Mouse (Mus musculus): ENCODE measurements around the gene Ptov1. TPM values are rescaled to one million over a fixed set of nuclear protein-coding genes. Genes with fewer than 3 reads are reported as not detected.
"Not testable (repeated sequence)": the region's sequence is repeated elsewhere in the genome, so short reads cannot be mapped to it uniquely, and the experiment has no call there.

The Ptov1 gene
- total RNA-seq, 2 experiments from 2014 or later: 8.7 to 21.3 TPM

GRCm38 (mm10) chr7:44890180-44890579, 20.6 kb upstream of the Ptov1 start:
- ATAC-seq (ENCODE audit: poor library complexity, severe bottlenecking): no peak

DNA sequence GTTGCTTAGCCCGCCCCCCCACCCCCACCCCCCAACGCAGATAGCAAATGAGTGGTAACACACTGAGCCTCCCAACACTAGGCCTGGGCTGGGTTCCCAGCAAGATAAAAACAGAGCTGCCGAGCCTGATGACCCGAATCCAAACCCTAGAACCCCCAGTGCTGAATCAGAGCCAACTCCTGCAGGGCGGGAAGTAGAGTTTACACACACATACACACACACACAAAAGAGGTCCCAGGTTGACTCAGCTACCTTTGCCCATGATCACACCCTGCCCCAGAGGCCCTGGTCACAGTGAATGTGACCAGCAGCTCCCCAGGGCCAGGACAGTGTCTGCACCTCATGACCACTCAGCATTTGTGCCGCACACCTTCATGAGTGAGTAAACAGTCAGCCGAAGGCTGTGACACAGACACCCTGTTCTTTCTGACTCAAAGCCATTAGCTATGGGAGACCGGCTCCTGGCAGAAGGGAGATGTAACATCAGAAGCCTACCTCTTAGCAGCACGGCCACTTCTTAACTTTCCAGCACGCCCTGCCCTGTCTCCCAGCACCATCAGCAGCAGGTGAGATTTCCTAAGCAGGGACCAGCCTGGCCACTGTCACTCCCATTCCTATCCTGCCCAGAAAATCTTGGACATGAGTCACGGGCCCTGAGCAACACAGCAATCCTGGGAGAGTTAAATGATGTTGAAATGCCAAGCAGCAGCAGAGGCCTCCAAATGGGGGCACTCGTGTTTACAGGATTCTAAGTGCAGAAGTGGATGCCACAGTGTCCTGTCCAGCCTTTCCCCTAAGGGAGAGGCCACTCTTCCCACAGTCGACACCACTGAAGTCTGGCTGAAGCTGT, 18.9 kb upstream of the Ptov1 start:
- ATAC-seq (ENCODE audit: poor library complexity, severe bottlenecking): no peak

DNA sequence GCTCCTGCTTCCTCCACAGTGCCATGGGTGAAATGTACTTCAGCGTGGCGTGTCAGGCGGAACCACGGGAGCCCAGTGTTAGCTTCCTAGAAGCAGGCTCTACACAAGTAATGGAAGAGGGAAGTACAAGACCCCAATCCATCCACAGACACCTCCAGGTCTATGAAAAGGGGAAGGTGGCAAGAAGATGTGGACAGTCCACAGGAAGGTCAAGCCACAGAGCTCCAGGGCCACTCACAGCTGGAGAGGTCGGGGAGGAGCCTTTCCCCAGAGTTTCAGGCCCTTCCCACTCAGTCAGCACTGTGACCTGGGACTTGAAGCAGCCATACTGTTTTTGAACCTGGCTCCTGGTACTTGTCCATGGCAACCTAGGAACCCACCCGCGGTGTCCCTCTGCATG, 17.4 kb upstream of the Ptov1 start:
- peak; percentile 79 for ATAC-seq (ENCODE audit: poor library complexity, severe bottlenecking)

DNA sequence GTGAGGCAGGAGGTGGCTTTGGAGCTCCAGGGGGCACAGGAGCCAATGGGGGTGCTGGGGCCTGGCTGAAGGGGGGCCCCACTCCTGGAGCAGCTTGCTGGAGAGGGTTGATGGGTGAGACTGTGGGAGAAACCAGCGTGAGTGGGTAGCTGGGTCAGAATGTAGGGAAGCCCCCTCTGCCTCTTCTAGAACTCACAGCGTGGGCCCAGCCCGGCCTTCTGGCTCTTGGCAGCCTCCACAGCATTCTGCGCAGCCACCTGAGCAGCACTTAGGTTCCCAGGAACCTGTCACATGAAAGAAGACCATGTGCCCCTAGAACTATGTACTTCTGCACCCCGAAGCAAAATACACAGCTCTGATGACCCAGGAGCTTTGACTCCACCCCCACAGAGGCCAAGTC, 15.0 kb upstream of the Ptov1 start:
- no peak for ATAC-seq (ENCODE audit: poor library complexity, severe bottlenecking)

- ATAC-seq (ENCODE audit: poor library complexity, severe bottlenecking): no peak
These were observed 13.4 kb upstream of the Ptov1 start for GRCm38 (mm10) chr7:44883036-44883435.

DNA sequence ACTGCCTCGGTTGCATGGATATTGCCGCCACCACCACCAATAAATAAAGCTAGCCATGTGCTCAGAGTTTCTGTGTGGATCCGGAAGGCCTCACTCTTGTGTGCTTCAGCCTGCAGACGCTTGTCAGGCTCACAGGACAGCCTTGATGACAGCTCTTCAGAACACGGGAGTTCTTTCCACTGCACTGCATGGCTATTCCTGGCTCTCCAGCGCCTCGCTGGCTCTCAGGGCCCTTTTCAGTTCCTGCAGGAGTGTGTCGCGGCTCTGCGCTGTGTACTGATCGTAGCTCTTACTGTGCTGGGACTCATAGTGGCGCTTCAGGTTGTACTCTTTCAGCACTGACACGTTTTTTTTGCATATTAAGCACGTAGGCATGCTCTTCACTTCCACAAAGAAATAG, 8.2 kb upstream of the Ptov1 start:
- no peak for ATAC-seq (ENCODE audit: poor library complexity, severe bottlenecking)

DNA sequence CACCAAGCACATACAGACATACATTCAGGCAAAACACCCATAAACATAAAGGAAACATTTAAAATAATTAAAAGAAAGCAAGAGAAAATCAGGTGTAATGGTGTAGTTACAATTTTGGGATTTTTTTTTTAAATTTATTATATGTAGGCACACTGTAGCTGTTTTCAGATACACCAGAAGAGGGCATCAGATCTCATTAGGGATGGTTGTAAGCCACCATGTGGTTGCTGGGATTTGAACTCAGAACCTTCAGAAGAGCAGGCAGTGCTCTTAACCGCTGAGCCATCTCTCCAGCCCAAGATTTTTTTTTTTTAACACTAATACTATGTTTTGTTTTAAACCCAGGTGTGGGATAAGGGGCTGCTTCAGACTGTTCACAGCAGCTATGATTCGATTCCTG, 2.2 kb upstream of the Ptov1 start:
- not testable (repeated sequence) for ATAC-seq (ENCODE audit: poor library complexity, severe bottlenecking)

- no peak for ATAC-seq (ENCODE audit: poor library complexity, severe bottlenecking)
These were observed 1.6 kb upstream of the Ptov1 start for GRCm38 (mm10) chr7:44871181-44871580.

DNA sequence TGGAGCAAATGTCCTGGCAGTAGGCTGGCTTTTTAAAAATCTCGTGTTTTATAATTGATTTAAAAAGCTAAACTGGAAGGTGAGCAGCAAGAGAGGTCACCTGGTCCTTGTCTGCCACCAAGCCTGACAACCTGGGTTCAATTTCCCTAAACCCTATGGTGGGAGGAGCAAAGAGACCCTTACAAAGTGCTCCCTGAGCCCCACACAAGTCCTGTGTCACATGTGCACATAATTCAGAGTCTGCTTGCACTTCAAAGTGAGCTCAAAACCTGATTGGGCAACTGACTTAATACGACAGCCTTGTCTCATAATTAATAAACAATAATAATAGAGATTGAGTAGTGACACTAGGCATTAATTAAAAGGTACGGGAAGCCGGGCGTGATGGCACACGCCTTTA, 1.0 kb upstream of the Ptov1 start:
- no peak for ATAC-seq (ENCODE audit: poor library complexity, severe bottlenecking)

DNA sequence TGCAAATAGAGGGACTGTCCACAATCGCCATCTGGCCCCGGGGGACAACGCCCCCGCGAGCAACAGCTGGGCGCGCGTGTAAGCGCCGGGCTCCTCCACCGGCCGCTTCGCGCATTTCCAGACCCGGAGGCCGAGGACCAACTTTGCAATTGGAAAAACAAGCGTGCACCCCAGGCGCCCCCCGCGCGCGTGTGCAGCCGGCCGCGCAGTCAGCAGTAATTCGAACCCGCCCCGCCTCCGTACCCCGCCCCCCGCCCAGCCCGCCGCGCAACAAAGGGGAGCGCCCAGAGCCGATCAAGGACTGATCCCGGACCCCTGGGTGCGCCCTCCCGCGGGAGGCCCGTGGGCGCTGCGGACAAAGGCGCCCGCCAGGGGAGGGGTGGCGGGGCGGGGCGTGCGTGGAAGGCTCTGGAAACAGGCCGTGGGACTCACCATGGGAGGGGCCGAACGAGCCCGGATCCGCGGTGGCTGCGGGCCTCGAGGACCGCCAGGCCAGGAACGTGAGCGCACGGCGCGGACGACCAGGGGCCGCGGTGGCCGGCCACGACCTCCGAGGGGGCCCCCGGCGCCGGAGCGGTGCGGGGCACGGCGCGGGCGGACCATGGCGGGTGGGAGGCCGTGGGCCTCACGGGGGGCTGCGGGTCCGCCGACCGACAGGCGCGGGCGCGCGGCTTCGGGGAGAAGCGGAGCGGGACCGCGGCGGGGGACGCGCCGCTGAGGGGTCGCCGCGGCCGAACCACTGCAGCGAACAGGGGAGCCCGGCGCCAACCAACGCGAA, 480 bp downstream of the Ptov1 start:
- ATAC-seq (ENCODE audit: poor library complexity, severe bottlenecking): peak; percentile 19; the same call in 1 of the 2 replicates

GRCm38 (mm10) chr7:44868465-44868864, 1.1 kb downstream of the Ptov1 start:
- no peak for ATAC-seq (ENCODE audit: poor library complexity, severe bottlenecking)

- no peak for ATAC-seq (ENCODE audit: poor library complexity, severe bottlenecking)
These were observed 1.8 kb downstream of the Ptov1 start for GRCm38 (mm10) chr7:44867802-44868201.

GRCm38 (mm10) chr7:44867010-44867702, 2.4 kb downstream of the Ptov1 start:
- ATAC-seq (ENCODE audit: poor library complexity, severe bottlenecking): no peak

DNA sequence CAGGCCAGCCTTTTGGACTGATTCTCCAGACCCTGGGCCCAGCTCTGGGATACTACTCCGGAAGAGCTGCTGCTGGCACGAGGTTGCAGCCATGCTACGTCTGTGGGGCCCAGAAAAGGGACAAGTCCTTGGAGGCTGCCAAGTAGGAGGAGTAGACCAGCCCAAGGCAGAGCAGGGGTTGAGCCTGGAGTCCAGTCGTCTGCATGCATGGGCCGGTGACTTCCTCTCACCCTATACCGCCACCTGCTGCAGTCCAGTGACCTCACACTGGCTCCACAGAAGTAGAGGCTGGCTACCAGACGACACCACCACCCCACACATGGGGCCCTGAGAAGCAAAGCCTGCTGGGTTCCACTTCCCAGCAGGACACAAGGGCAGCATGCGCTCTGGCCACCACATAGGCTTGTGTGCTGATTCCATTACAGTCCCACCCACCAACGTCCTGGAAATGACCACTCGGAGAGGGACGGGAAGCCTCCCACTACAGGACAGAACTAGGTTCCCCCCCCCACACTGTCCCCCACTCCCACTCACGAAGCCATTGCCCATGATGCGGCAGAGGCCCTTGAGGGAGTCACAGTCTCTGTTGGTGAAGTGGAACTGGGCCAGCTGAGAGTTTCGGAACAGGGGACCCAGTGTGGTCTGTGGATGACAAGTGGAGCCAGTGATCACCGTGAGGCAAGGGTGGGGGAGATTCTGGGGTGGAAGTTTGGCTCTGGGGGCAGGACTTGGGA, 3.1 kb downstream of the Ptov1 start:
- peak; percentile 63 for ATAC-seq (ENCODE audit: poor library complexity, severe bottlenecking)

DNA sequence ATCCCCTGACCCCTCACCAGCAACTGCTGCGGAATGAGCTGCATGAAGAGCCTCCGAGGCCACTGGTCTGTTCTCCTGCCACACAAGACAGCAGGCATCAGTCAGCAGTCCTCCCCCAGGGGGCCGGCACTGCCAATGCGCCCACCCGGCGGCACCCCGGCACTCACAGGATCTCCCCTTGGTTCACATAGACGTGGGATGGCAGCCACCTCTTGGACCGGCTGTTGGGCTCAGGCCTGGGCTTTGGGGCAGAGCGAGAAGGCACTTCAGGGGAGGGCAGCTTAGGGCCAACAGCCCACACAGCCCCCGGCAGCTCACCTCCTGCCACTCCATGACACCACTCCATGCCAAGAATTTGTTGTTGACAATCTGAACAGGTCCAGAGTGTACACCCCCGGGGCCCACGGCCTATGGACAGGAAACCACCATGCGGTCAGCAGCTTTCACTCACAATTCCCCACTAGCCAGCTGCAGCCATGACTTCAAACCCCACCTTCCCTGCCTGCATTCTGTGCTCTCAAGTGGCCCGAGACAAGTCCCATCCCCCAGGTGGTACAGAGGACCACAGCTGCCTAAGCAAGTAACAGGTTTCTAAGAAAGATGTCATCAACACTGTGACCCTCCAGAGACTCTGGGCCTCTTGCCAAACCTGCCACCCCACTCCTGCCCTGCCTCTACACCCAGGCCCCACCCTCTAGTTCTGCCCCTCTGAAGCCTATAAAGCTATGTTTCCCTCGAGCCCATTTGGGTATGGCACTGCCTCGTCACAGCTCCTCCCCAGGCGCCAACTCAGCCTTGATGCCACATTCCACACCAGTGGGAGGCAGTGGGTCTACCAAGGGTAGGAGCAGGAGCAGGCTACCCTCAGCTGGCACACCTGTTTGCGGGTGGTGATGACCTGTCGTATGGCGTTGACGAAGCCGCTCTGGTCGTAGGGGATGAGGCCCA, 4.7 kb downstream of the Ptov1 start:
- no peak for ATAC-seq (ENCODE audit: poor library complexity, severe bottlenecking)

DNA sequence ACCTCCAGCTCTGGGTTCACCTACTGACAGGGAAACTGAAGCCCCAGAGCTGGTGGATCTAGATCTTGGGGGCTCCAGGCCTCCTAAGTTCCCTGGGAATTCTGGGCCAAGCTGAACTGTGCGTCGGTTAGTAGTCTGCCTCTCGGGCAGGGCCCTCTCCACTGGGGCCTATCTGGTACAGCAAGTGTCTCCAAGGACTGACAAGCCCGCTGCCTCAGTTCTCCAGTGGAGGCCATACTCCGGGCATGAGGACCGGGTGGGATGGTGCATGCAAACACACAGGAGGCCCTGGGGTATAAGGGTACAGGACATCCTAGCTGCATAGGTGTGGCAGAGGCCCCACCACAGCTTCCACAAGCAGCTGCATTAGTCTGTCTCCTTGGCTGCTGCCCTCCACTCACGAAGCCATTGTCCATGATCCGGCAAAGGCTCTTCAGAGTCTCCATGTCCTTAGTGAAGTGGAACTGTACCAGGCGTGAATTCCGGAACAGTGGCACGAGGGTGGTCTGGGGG, 5.5 kb downstream of the Ptov1 start:
- no peak for ATAC-seq (ENCODE audit: poor library complexity, severe bottlenecking)

DNA sequence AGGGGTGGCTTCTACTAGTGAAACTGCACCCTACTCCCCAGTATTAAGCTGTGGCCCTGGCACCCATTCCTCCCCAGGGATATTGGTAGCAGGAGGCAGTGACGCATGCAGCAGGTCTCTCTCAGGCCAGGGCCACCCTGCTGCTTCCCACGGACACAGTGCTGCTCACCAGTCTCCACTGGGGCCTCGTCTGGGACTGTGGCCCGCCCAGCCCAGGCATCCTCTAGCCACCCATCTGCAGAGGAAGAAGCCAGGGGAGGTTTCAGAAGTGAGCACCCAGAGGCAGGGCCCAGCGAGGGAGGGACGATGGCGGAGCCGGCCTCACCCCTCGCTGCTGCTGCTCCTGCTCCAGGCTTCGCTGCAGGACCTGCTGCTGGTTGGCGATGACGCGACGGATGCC, 6.4 kb downstream of the Ptov1 start:
- no peak for ATAC-seq (ENCODE audit: poor library complexity, severe bottlenecking)

DNA sequence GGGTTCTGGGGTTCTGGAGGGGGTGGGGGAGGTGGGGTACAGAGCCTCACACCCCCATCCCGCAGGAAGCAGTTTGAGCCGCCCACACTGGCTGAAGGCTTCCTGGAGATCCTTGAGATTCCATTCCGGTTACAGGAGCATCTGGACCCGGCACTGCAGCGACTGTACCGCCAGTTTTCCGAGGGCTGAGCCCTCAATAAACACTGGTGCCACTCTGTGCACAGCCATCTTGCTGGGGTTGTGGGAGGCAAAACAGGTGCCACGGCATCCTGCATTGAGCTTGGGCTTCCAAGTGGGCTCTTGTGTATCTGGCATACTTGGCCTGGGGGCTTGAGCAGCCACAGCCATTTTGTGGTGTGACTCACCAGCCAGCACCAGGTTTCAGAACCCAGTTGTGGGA, 7.2 kb downstream of the Ptov1 start:
- no peak for ATAC-seq (ENCODE audit: poor library complexity, severe bottlenecking)

- ATAC-seq (ENCODE audit: poor library complexity, severe bottlenecking): no peak
These were observed 8.2 kb downstream of the Ptov1 start for GRCm38 (mm10) chr7:44861429-44861816.

Measured in megakaryocyte, adult 5-6 weeks (primary cell).